Mouse (Mus musculus): ENCODE data around the gene Odaph. TPM values are rescaled to one million over a fixed set of nuclear protein-coding genes. Genes with fewer than 3 reads are reported as not detected.

The Odaph gene
- total and polyA plus RNA-seq, 3 experiments = 0.25 to 3.3 (median 1.7) TPM

DNA sequence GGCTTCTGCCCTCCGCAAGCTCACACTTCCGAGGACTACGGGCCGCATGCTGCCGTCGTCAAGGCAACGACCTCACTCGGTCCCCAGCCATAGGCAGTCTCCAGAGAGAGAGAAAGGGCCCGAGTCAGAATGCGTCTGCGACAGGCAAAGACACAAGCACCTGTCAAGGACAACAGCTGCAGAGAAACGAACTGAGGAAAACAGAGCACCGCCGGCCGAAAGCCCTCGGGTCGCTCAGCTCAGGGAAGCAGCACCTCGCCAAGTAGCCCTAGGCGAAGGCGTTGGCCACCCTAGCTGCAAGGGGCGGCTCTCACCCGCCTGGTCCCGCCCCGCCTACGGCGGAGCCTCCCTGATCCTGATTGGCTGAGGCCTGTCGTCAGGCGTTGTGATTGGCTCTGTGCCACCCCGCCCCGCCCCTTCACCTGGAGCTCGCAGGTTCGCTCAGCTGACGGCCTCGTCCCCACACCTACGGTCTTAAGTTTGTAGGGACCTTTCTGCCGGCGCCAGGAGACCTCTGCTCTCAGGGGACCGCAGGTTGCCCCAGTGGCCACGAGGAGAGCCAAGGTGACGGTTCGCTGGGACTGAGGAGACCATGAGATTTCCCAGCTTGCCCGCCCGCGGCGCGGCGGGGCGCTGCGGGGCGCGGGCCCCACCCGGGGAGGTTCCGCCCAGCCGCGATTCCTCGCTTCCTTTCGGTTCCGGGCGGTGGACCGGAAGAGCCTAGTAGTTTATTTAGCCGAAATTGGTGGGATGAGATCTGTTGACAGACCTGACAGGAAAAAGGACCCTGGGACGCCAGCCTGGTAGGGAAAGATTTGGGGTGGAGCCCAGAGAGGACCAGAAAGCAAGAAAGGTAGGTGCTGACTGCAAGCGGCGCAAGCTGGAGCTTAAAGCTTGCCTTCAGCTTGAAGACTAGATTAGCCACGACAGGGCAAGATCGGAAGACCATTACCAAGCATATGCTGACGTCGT lies 55.4 kb downstream of the Odaph start (continued):
- no peak for TF ChIP-seq MYC (IDR thresholded peaks at IDR 0.05; ENCODE audit: low read depth, low read length)

DNA sequence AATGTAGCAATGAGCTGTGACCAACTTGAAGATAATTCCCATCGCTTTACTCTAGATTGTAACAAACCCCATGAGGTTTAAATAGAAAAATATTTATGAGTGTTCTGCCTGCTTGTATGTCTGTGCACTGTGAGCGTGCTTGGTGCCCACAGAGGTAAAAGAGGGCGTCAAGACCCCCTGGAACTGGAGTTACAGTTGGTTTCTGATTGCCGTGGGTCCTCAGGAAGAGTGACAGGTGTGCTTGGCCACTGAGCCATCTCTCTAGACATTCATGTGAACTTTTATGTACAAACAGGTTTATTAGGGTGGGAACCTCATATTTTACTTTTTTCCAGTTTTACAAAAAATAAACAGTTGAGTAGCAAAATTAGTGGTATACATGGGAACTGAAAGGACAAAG lies 56.5 kb downstream of the Odaph start, which contains the start of gene Cdkl2:
Gene Cdkl2, minus strand, starts transcription at position 101 of the 400 bp plus-strand sequence.
- TF ChIP-seq USF1 (IDR thresholded peaks at IDR 0.05; ENCODE audit: low read depth, low read length) = no peak
- H3K9ac ChIP-seq (ENCODE audit: insufficient read depth, low read depth) = peak within 1 kb of the TSS; percentile 59
- in situ Hi-C loops (cut with MboI; ENCODE audit: low pct_ligation_motif_present, low pct_unique_long_range_greater_than_20kb, low sequenced_read_pairs) (no loop called here), dilution Hi-C loops (cut with MboI; ENCODE audit: extremely low pct_ligation_motif_present, extremely low pct_unique_long_range_greater_than_20kb, low sequenced_read_pairs) (no loop called here)
- H3K4me1 ChIP-seq (ENCODE audit: control insufficient read depth in 1 of 2, insufficient read depth in 2 of 2) = peaks cover 5 to 11% of the 10 kb centered on the region in 2 experiments; a peak in 3 of 4 replicates
- DNase-seq (ENCODE audit: extremely low read depth) = no peak
- H3K79me2 ChIP-seq (replicated peaks; ENCODE audit: control insufficient read depth, extremely low read depth, insufficient read depth, poor library complexity, severe bottlenecking) = no peaks in the 10 kb centered on the region
- peaks cover 0 to 3% of the 10 kb centered on the region in 2 experiments for H3K36me3 ChIP-seq (replicated peaks in 1 of 2; ENCODE audit: control insufficient read depth in 1 of 2, insufficient read depth in 1 of 2, low read length in 1 of 2)
- H3K4me3 ChIP-seq (replicated peaks in 1 of 3; ENCODE audit: low read depth in 2 of 3, low read length in 2 of 3, poor library complexity in 1 of 3) = peak within 1 kb of the TSS; percentile 70 to 74 (median 73)
- H3K27me3 ChIP-seq (replicated peaks) = no peaks in the 10 kb centered on the region
- H3K9me3 ChIP-seq (replicated peaks; ENCODE audit: low read length) = no peaks in the 10 kb centered on the region
- peak within 1 kb of the TSS; percentile 79 for H3K4me2 ChIP-seq (ENCODE audit: insufficient read depth, low read depth, poor library complexity, severe bottlenecking)
- no peak within 1 kb of the TSS for H3K27ac ChIP-seq (ENCODE audit: insufficient read depth, low read depth)

Other genes with a start within 250 kb of the Odaph start
- 24.4 and 32.4 TPM in 2 replicates for gene Rchy1, start 24.4 kb upstream of the Odaph start, total RNA-seq (2012; rRNA removed)
- gene Rchy1, start 24.4 kb upstream of the Odaph start, total RNA-seq (2014; rRNA removed) = 33.1 and 34.1 TPM in 2 replicates
- 24.8 and 28.2 TPM in 2 replicates for gene Rchy1, start 24.4 kb upstream of the Odaph start, polyA plus RNA-seq (2012; ENCODE audit: insufficient read length, low read depth)
- gene Cdkl2, start 56.4 kb downstream of the Odaph start, total RNA-seq (2012; rRNA removed) = 0.50 and 0.51 TPM in 2 replicates
- gene Cdkl2, start 56.4 kb downstream of the Odaph start, total RNA-seq (2014; rRNA removed) = 0.54 and 0.81 TPM in 2 replicates
- gene Cdkl2, start 56.4 kb downstream of the Odaph start, polyA plus RNA-seq (2012; ENCODE audit: insufficient read length, low read depth) = 1.0 and 1.1 TPM in 2 replicates
- gene G3bp2, start 96.2 kb downstream of the Odaph start, total RNA-seq (2012; rRNA removed) = 38.8 and 55.9 TPM in 2 replicates
- gene G3bp2, start 96.2 kb downstream of the Odaph start, total RNA-seq (2014; rRNA removed) = 99.7 and 103 TPM in 2 replicates
- gene G3bp2, start 96.2 kb downstream of the Odaph start, polyA plus RNA-seq (2012; ENCODE audit: insufficient read length, low read depth) = 106 and 114 TPM in 2 replicates
- gene Uso1, start 150.5 kb downstream of the Odaph start, total RNA-seq (2012; rRNA removed) = 20.9 and 22.7 TPM in 2 replicates
- gene Uso1, start 150.5 kb downstream of the Odaph start, total RNA-seq (2014; rRNA removed) = 16.9 and 19.9 TPM in 2 replicates
- gene Uso1, start 150.5 kb downstream of the Odaph start, polyA plus RNA-seq (2012; ENCODE audit: insufficient read length, low read depth) = 55.6 and 63.7 TPM in 2 replicates
- not detected in 2 replicates for gene U90926, start 227.9 kb downstream of the Odaph start, total RNA-seq (2012; rRNA removed)
- gene U90926, start 227.9 kb downstream of the Odaph start, total RNA-seq (2014; rRNA removed) = not detected in 2 replicates
- 0.49 TPM in 1 of 2 replicates, not detected in the other for gene U90926, start 227.9 kb downstream of the Odaph start, polyA plus RNA-seq (2012; ENCODE audit: insufficient read length, low read depth)